Mouse (Mus musculus) kidney, adult 2 months (tissue): Measurements from ENCODE around the gene Prkg2. TPM values are rescaled to one million over a fixed set of nuclear protein-coding genes. Genes with fewer than 3 reads are reported as not detected.

Experiments
- DNase-seq: peaks from one replicate; pipeline ENCODE4 v3.0.0; 2021
- H3K27ac ChIP-seq: fragments of 200-500 bp; 2 replicates; pipeline ENCODE4 v1.5.1; 2012; ENCODE audit warnings: low read depth, low read length, control low read depth, inconsistent platforms; ENCODE audit not compliant: insufficient read depth
- H3K27me3 ChIP-seq: fragments of 200-500 bp; replicated peaks from 2 replicates; pipeline ENCODE4 v1.6.1; 2012; ENCODE audit warnings: mild to moderate bottlenecking, moderate library complexity, low read length, inconsistent platforms; ENCODE audit not compliant: control insufficient read depth, insufficient read depth
- H3K36me3 ChIP-seq: fragments of 200-500 bp; 2 replicates; pipeline ENCODE4 v1.6.1; 2012; ENCODE audit warnings: mild to moderate bottlenecking, moderate library complexity, low read length, inconsistent platforms; ENCODE audit not compliant: control insufficient read depth, insufficient read depth
- H3K4me1 ChIP-seq: fragments of 200-500 bp; 2 replicates; pipeline ENCODE4 v1.6.1; 2011; ENCODE audit warnings: low read length; ENCODE audit not compliant: control insufficient read depth, insufficient read depth
- H3K4me3 ChIP-seq: fragments of 200-500 bp; 2 replicates; pipeline ENCODE4 v1.5.1; 2011; ENCODE audit warnings: mild to moderate bottlenecking, low read depth, low read length, control low read depth; ENCODE audit not compliant: insufficient read depth
- CTCF ChIP-seq: fragments of 200-500 bp; conservative IDR thresholded peaks from 2 replicates; pipeline ENCODE4 v1.5.1; 2011; ENCODE audit warnings: low read depth, mild to moderate bottlenecking, control low read depth, low read length, moderate library complexity, mixed read lengths; ENCODE audit not compliant: insufficient read depth, insufficient read length
- POLR2A ChIP-seq: fragments of 200-500 bp; IDR thresholded peaks from one replicate; pipeline ENCODE4 v1.6.1; 2011; ENCODE audit warnings: low read depth, low read length, control low read depth
- WGBS: fragments of 180-500 bp; shearing (Covaris S2); methylation state at CpG from one replicate; pipeline ENCODE4 v1.1.7; 2018; 5-methylcytosine and 5-hydroxymethylcytosine counted together
- polyA plus RNA-seq: library from polyadenylated mRNA; depleted of rRNA; stranded (reverse); fragments of >200 nt; gene quantifications from 2 replicates; pipeline ENCODE4 v1.2.3, GENCODE M21; 2012

The Prkg2 gene
- polyA plus RNA-seq, 1 experiment, result 0.17 TPM

- no peak overlapping the region for H3K4me3 ChIP-seq
- no peak for DNase-seq
- TF ChIP-seq POLR2A (no peak), CTCF (no peak)
- no peaks in the 10 kb centered on the region for H3K27me3 ChIP-seq
- WGBS, result 89% methylated on average over 9 of the region's 9 CpGs
- no peaks in the 10 kb centered on the region for H3K4me1 ChIP-seq
- H3K27ac ChIP-seq, result no peak overlapping the region
- no peaks in the 10 kb centered on the region for H3K36me3 ChIP-seq
Measured at GRCm38 (mm10) chr5:98939116-98939515, 98.0 kb downstream of the Prkg2 start.

GRCm38 (mm10) chr5:98937879-98938278 is 99.3 kb downstream of the Prkg2 start:
- no peak for TF ChIP-seq POLR2A
- TF ChIP-seq CTCF, result no peak
- Histone ChIP-seq H3K4me1 (no peaks in the 10 kb centered on the region), H3K36me3 (no peaks in the 10 kb centered on the region), H3K27ac (no peak overlapping the region), H3K27me3 (no peaks in the 10 kb centered on the region), H3K4me3 (no peak overlapping the region)
- DNase-seq, result no peak
- 33% methylated on average over 4 of the region's 4 CpGs for whole genome bisulfite sequencing

GRCm38 (mm10) chr5:98936650-98937049 is 100.5 kb downstream of the Prkg2 start:
- H3K27me3 ChIP-seq, result no peaks in the 10 kb centered on the region
- 51% methylated on average over 2 of the region's 2 CpGs for WGBS
- no peak for TF ChIP-seq POLR2A
- TF ChIP-seq CTCF, result no peak
- H3K4me1 ChIP-seq, result no peaks in the 10 kb centered on the region
- H3K27ac ChIP-seq, result no peak overlapping the region
- DNase-seq, result no peak
- H3K4me3 ChIP-seq, result no peak overlapping the region
- H3K36me3 ChIP-seq, result no peaks in the 10 kb centered on the region

GRCm38 (mm10) chr5:98935930-98936329 is 101.2 kb downstream of the Prkg2 start:
- no peaks in the 10 kb centered on the region for H3K4me1 ChIP-seq
- TF ChIP-seq POLR2A (no peak), CTCF (no peak)
- H3K27me3 ChIP-seq, result no peaks in the 10 kb centered on the region
- no peak overlapping the region for H3K27ac ChIP-seq
- no peaks in the 10 kb centered on the region for H3K36me3 ChIP-seq
- H3K4me3 ChIP-seq, result no peak overlapping the region
- 55% methylated on average over 8 of the region's 8 CpGs for WGBS
- DNase-seq, result no peak

- 85% methylated on average over 3 of the region's 3 CpGs for WGBS
- H3K27ac ChIP-seq, result no peak overlapping the region
- no peaks in the 10 kb centered on the region for H3K27me3 ChIP-seq
- TF ChIP-seq CTCF (no peak), POLR2A (no peak)
- H3K4me3 ChIP-seq, result no peak overlapping the region
- H3K36me3 ChIP-seq, result no peaks in the 10 kb centered on the region
- DNase-seq, result no peak
- H3K4me1 ChIP-seq, result no peaks in the 10 kb centered on the region
Measured at GRCm38 (mm10) chr5:98922921-98923320, 114.2 kb downstream of the Prkg2 start.

GRCm38 (mm10) chr5:98921608-98922007 is 115.5 kb downstream of the Prkg2 start:
- no peaks in the 10 kb centered on the region for H3K27me3 ChIP-seq
- TF ChIP-seq POLR2A (no peak), CTCF (no peak)
- 81% methylated on average over 1 of the region's 1 CpGs for WGBS
- no peak overlapping the region for H3K27ac ChIP-seq
- H3K4me1 ChIP-seq, result no peaks in the 10 kb centered on the region
- no peaks in the 10 kb centered on the region for H3K36me3 ChIP-seq
- no peak overlapping the region for H3K4me3 ChIP-seq
- no peak for DNase-seq

GRCm38 (mm10) chr5:98918716-98919115 is 118.4 kb downstream of the Prkg2 start:
- WGBS, result 91% methylated on average over 5 of the region's 5 CpGs
- no peak for DNase-seq
- TF ChIP-seq CTCF (no peak), POLR2A (no peak)
- Histone ChIP-seq H3K27me3 (no peaks in the 10 kb centered on the region), H3K4me3 (no peak overlapping the region), H3K36me3 (no peaks in the 10 kb centered on the region), H3K4me1 (no peaks in the 10 kb centered on the region), H3K27ac (no peak overlapping the region)

GRCm38 (mm10) chr5:98902339-98902738 is 134.8 kb downstream of the Prkg2 start:
- TF ChIP-seq POLR2A (no peak), CTCF (peak; percentile 25; the same call in 1 of the 2 replicates)
- peak; percentile 42 for DNase-seq
- no peak overlapping the region for H3K27ac ChIP-seq
- H3K4me3 ChIP-seq, result no peak overlapping the region
- WGBS, result 42% methylated on average over 4 of the region's 4 CpGs
- H3K27me3 ChIP-seq, result no peaks in the 10 kb centered on the region
- no peaks in the 10 kb centered on the region for H3K36me3 ChIP-seq
- H3K4me1 ChIP-seq, result no peaks in the 10 kb centered on the region
